Mouse (Mus musculus) ovary, adult 10 weeks (tissue): Measurements from ENCODE around the gene Fbxo46. TPM values are rescaled to one million over a fixed set of nuclear protein-coding genes. Genes with fewer than 3 reads are reported as not detected.

ENCODE experiments used
- polyA plus RNA-seq: library from polyadenylated mRNA; stranded (reverse); fragments of 350-450 nt; fragmentation: Illumina TruSeq; extraction: RNeasy Lipid Tissue Mini Kit (QIAGEN cat#74804); gene quantifications from one replicate; pipeline ENCODE4 v1.2.3, GENCODE M21; 2014

Fbxo46 gene
- polyA plus RNA-seq, result 1.3 TPM

DNA sequence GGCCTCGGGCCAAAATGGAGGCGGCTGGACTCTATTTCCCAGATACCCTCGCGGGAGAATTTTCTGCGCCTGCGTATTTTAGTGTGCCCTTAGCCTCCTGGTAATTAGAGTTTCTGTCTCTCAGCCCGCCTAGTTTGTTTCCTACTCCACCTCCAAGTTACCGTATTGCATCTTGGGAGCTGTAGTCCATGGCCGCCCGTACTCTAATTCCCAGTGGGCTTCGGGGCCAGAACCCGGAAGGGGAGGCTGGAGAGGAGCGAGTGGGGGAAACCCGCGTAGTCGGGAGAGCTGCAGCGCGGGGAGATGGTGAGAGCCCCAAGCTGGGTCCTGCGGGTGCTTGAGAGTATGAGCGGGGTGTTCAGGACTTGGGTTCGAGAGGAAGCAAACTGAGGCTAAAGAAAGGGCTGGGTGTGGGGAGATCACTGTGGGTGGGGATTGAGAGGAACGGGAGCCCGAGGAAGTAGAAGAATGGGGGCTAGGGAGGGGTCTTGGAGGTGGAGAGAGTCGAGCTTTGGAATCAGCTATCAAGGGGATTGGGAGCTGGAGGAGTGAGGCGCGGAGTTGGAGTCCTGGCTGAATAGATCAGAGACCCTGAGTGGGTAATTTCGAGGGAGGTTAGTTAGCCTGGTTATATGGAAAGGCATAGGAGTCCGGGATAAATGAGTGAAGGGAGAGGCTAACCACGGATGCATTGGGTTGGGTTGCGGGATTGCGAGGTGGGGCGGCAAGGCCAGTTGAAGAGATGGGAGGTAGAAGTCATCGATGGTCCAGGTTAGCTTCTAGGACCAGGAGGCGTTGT lies at the start of gene Fbxo46:
TSS of gene Fbxo46 (plus strand) at position 229 of the 799 bp plus-strand sequence.

DNA sequence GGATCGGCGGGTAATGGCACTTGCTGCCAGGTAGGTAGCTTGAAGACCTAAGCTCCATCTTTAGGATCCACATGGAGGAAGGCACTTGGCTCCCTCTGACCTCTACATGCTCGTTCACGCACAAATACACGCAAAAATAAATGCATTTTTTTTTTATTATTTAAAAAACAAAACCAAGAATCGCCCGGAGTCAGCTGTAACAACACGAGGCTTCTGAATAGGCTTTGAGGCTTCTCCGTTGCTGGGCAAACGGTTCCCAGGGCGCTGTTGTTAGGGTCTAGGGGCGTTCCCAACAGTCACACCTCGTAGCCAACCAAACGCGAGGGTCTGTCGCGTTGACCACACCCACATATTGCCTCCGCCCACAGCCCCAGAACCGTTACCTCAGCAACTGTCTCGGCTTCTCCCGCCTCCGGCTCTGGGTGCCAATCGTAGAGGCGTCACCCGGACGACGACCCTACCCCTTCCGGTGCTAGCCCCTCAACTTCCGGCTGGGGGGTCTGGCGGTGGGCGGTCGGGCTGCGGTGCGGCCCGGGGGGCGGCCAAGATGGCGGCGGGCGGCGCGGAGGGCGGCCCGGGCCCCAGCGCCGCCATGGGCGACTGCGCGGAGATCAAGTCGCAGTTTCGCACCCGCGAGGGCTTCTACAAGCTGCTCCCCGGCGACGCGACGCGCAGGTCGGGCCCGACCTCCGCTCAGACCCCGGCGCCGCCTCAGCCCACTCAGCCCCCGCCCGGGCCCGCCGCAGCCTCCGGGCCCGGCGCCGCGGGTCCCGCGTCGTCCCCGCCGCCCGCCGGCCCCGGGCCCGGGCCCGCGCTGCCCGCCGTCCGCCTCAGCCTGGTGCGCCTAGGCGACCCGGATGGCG lies 43.7 kb upstream of the Fbxo46 start, which contains the start of gene Dmwd:
TSS of gene Dmwd (plus strand) at position 505 of the 863 bp plus-strand sequence.

DNA sequence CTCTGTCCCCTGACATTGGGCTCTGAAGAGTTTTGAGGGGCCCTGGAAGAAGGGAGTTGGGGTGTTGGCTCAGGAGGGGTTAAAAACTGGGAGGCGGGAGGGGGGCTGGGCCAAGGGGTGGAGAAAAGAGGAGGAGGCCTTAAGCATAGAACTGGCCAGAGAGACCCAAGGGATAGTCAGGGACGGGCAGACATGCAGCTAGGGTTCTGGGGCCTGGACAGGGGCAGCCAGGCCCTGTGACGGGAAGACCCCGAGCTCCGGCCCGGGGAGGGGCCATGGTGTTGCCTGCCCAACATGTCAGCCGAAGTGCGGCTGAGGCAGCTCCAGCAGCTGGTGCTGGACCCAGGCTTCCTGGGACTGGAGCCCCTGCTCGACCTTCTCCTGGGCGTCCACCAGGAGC lies 36.0 kb upstream of the Fbxo46 start, which contains the start of gene Dmpk:
TSS of gene Dmpk (plus strand) at position 149 of the 400 bp plus-strand sequence.

DNA sequence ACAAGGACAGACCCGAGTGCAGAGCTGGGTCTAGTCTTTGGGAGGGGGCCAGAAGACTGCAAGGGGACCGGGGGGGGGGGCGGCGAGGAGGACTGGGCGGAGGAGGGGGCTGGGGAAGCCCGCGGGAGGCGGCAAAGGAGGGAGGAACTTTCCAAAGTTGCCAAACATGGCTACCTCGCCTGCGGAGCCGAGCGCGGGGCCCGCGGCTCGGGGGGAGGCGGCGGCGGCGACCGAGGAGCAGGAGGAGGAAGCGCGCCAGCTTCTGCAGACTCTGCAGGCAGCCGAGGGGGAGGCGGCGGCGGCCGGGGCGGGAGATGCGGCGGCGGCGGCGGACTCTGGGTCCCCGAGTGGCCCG lies 25.2 kb upstream of the Fbxo46 start, which contains the start of gene Six5:
TSS of gene Six5 (plus strand) at position 124 of the 355 bp plus-strand sequence.

DNA sequence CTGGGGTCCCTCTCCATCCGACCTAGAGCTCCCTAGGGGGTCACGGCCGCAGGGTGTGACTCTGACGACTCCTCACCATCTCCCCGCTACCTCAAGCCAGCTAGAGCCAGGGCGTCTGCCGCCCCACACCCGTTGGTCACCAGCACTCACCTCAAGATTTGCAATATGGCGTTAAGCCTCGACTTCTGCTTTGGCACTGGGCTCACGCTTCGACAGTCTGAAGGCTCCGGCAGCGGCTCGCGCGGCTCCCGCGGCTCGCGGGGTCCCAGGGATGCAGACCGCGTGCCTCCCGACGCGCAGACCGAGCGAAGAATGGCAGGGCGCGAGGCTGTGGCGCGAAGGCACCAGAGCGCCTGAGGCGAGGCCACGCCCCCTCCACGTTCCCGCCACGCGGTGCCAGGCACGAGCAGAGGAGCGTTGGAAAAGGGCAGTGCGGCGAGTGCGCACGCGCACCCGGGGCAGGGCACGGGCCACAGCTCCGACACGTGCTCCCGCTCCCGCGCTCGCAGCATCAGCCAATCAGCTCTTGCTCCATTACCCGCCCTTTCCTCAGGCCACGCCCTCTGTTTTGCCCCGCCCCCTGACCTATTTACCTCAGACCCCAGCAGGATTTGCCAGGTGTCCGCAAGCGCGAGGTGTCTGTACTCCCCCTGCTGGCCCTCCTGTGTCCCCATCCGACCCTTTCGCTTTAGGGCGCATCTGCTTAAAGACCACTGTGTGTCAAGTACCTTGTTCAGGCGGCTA lies 1.5 kb upstream of the Fbxo46 start, which contains the start of gene Gm4969:
TSS of gene Gm4969 (minus strand) at position 341 of the 744 bp plus-strand sequence.

DNA sequence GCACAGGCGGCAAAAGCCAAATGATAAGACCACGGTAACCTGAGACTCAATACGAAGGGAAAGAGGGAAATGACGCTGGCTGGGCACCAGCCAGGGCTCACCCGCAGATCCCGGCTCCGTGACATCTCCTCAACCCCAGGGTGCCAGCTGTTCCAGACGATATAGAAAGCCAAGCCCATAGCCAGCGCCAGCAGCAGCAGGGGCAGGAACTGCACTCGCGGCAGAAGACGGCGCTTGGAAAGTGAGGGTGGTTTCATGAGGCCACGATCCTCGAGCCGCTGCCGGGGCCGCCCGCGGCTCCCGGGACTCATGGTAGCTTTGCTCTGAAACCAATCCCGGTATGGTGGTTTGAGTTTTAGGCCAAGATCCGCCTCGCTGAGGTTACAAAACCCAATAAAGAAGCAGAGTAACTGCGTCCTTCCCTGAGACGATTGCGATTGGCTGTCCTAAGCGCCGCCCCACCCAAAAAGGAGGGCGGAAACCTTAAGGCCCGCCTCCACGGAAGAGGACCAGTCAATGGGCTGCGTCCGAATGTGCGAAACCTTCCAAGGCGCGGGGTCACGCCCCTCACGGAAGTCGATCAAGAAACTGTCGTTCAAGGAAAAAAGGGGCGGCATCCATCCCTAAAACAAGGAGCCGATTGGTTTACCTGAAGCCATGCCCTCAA lies 29.3 kb downstream of the Fbxo46 start, which contains the start of gene Qpctl:
TSS of gene Qpctl (minus strand) at position 417 of the 667 bp plus-strand sequence.

DNA sequence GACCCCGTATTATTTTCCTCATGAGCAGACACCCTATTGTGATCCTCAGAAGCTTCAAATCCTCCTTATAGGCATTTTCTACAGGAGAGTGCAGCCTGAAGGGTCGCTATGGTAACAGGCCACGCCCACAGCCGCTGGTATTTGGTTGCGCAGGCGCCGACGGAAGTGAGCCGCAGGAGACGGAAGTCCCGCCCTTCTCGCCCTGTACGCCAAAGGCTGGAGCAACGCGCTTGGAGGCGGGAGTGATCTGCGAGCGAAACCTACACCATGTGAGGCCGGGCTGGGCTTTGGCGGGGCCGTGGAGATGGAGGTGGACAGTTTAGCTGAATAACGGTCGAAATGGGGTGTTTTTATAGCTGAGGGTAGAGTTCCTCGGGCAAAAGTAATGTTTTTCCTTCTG lies 30.0 kb downstream of the Fbxo46 start, which contains the start of gene Snrpd2:
TSS of gene Snrpd2 (plus strand) at position 97 of the 400 bp plus-strand sequence.

DNA sequence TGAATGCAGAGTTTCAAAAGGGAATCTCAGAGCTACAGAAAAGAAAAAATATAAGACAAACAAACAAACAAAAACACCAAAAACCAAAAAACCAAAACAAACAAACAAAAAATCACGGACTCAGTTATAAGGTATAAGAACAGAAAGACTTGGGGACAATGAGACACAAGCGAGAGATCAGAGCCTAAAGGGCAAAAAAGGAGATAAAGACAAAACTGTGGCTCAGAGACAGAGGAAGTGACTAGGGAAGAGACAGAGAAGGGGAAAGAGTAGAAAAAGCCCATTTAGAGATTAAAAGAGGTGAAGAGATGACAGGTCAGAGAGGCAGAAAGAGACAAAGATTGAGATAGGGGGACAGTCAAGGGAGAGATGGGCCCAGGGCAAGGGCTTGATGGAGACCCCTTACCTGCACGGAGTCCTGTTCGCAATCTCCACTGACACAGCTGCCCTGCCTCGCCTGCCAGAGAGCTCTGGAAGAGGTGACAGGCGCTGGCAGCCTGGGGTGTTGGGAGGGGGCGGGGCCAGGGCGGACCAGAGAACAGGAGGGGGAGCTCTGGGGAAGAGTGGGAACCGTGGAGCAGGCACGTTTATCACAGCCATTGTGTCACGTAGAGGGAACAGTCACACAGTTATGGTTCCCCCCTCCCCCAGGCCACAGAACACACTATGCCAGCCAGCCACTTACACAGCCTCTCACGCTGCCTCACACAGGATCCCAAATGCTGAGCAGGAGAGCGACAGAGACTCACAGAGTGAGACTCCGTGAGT lies 46.2 kb downstream of the Fbxo46 start, which contains the start of gene Gipr:
TSS of gene Gipr (minus strand) at position 472 of the 768 bp plus-strand sequence.

DNA sequence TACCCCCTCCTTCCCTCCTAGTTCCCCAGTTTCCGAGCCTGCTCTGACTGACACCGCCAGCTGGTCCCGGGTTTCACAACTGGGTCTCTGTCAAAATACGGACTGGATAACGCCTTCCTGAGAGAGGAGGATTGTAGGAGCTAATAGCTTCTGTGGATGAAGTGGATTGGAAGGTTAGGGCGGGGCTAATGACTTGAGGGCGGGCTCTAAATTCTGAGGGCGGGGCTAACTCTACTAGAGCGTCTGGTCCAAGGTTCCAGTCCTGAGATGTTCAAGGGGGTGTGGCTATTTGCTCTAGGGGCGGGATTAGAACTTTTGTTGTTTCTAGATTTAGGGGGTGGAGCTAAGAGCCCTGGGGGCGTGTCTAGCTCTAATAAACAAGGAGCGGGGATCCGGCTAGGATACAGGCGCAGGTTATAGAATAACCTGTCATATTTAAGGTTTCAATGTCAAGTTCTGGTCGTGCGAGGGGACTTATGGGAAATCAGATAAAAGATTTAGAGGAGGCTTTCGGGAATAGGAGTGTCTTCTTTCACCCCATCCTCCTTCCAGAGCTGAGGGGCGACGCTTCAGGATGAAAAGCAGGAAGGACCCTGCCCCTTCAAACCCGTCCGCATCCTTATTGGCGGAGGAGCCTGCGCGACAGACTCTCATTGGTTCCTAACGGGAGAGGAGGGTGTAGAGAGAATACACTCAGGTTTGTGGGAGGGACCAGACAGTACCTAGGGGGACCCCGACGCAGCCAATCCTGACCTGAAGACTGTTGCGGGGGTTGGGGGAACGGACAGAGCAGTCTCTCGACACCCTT lies 56.3 kb downstream of the Fbxo46 start, which contains the start of gene Eml2:
TSS of gene Eml2 (plus strand) at position 714 of the 808 bp plus-strand sequence.

Other genes with a start within 250 kb of the Fbxo46 start
- not detected for gene Pglyrp1, start 248.5 kb upstream of the Fbxo46 start, polyA plus RNA-seq
- gene Ccdc61, start 209.4 kb upstream of the Fbxo46 start, polyA plus RNA-seq, result 2.3 TPM
- gene Nova2, start 194.0 kb upstream of the Fbxo46 start, polyA plus RNA-seq, result 0.34 TPM
- gene Nanos2, start 132.5 kb upstream of the Fbxo46 start, polyA plus RNA-seq, result 0.48 TPM
- 0.46 TPM for gene Mypop, start 128.6 kb upstream of the Fbxo46 start, polyA plus RNA-seq
- gene Irf2bp1, start 115.8 kb upstream of the Fbxo46 start, polyA plus RNA-seq, result 1.9 TPM
- 1.7 TPM for gene Foxa3, start 96.3 kb upstream of the Fbxo46 start, polyA plus RNA-seq
- gene Sympk, start 95.5 kb upstream of the Fbxo46 start, polyA plus RNA-seq, result 5.5 TPM
- not detected for gene Rsph6a, start 65.2 kb upstream of the Fbxo46 start, polyA plus RNA-seq
- 0.23 TPM for gene Dmwd, start 43.6 kb upstream of the Fbxo46 start, polyA plus RNA-seq
- gene Dmpk, start 36.0 kb upstream of the Fbxo46 start, polyA plus RNA-seq, result 5.7 TPM
- 1.9 TPM for gene Six5, start 25.3 kb upstream of the Fbxo46 start, polyA plus RNA-seq
- gene Gm4969, start 1.5 kb upstream of the Fbxo46 start, polyA plus RNA-seq, result not detected
- 9.1 TPM for gene Qpctl, start 29.4 kb downstream of the Fbxo46 start, polyA plus RNA-seq
- gene Snrpd2, start 29.9 kb downstream of the Fbxo46 start, polyA plus RNA-seq, result 1.4 TPM
- gene Gipr, start 46.3 kb downstream of the Fbxo46 start, polyA plus RNA-seq, result not detected
- gene Eml2, start 56.6 kb downstream of the Fbxo46 start, polyA plus RNA-seq, result not detected
- 1.4 TPM for gene Gpr4, start 92.7 kb downstream of the Fbxo46 start, polyA plus RNA-seq
- 9.0 TPM for gene Opa3, start 108.5 kb downstream of the Fbxo46 start, polyA plus RNA-seq
- 16.5 TPM for gene Vasp, start 152.0 kb downstream of the Fbxo46 start, polyA plus RNA-seq
- not detected for gene Ppm1n, start 160.2 kb downstream of the Fbxo46 start, polyA plus RNA-seq
- gene Rtn2, start 162.8 kb downstream of the Fbxo46 start, polyA plus RNA-seq, result 0.94 TPM
- 0.37 TPM for gene Fosb, start 190.2 kb downstream of the Fbxo46 start, polyA plus RNA-seq
- gene Ercc1, start 224.9 kb downstream of the Fbxo46 start, polyA plus RNA-seq, result not detected
- gene Cd3eap, start 239.6 kb downstream of the Fbxo46 start, polyA plus RNA-seq, result 1.6 TPM
- gene Ppp1r13l, start 239.9 kb downstream of the Fbxo46 start, polyA plus RNA-seq, result not detected